Mouse (Mus musculus) CH12.LX (cell line): Measurements from ENCODE around the gene Sorcs3. TPM values are rescaled to one million over a fixed set of nuclear protein-coding genes. Genes with fewer than 3 reads are reported as not detected.

ENCODE experiments used
- DNase-seq: peaks from one replicate; pipeline ENCODE4 v3.0.0-alpha.2; 2013; ENCODE audit errors: extremely low read depth
- H3K27ac ChIP-seq: 2 replicates; pipeline ENCODE4 v1.5.1; 2012; ENCODE audit warnings: low read depth, mild to moderate bottlenecking, control low read depth, moderate library complexity; ENCODE audit not compliant: insufficient read depth
- H3K27me3 ChIP-seq: replicated peaks from 2 replicates; pipeline ENCODE3; 2012; ENCODE audit warnings: inconsistent platforms
- H3K36me3 ChIP-seq, 2 experiments: replicated peaks in 1 of 2; 2 replicates each; pipeline versions ENCODE3 to v1.6.1; 2012; ENCODE audit warnings: inconsistent platforms in 1 of 2, low read length in 1 of 2, mild to moderate bottlenecking in 1 of 2, mixed read lengths in 1 of 2, moderate library complexity in 1 of 2; ENCODE audit not compliant: control insufficient read depth in 1 of 2, insufficient read depth in 1 of 2
- H3K4me1 ChIP-seq, 2 experiments: 2 replicates each; pipeline ENCODE4 v1.6.1; 2012; ENCODE audit warnings: inconsistent platforms in 1 of 2, moderate library complexity in 1 of 2; ENCODE audit not compliant: insufficient read depth in 2 of 2, control insufficient read depth in 1 of 2
- H3K4me2 ChIP-seq: 2 replicates; pipeline ENCODE4 v1.6.1; 2012; ENCODE audit warnings: low read depth, mild to moderate bottlenecking, control low read depth; ENCODE audit not compliant: poor library complexity, insufficient read depth, severe bottlenecking
- H3K4me3 ChIP-seq, 3 experiments: fragments of 150-350 bp in 1 of 3; sonication (generic) in 1 of 3; replicated peaks in 1 of 3; 2 replicates each; pipeline versions ENCODE3 to v1.5.1; 2011 to 2012; ENCODE audit warnings: low read depth in 2 of 3, low read length in 2 of 3, mild to moderate bottlenecking in 2 of 3, moderate library complexity in 2 of 3, control low read depth in 1 of 3, improper control_type of control experiment in 1 of 3, inconsistent platforms in 1 of 3, mixed read lengths in 1 of 3; ENCODE audit not compliant: poor library complexity in 1 of 3
- H3K79me2 ChIP-seq: replicated peaks from 2 replicates; pipeline ENCODE4 v1.6.1; 2012; ENCODE audit warnings: mild to moderate bottlenecking, moderate library complexity; ENCODE audit not compliant: control insufficient read depth, poor library complexity, insufficient read depth, severe bottlenecking; ENCODE audit errors: extremely low read depth
- H3K9ac ChIP-seq: 2 replicates; pipeline ENCODE4 v1.6.1; 2012; ENCODE audit warnings: low read depth, mild to moderate bottlenecking, control low read depth, moderate library complexity; ENCODE audit not compliant: insufficient read depth
- H3K9me3 ChIP-seq: replicated peaks from 2 replicates; pipeline ENCODE3; 2012; ENCODE audit warnings: low read length, inconsistent platforms, mixed read lengths
- CHD1 ChIP-seq: IDR thresholded peaks from 2 replicates; pipeline ENCODE4 v1.6.1; 2012; ENCODE audit warnings: low read depth, low read length, improper control_type of control experiment, inconsistent platforms
- CHD2 ChIP-seq: IDR thresholded peaks from 2 replicates; pipeline ENCODE4 v1.6.1; 2011; ENCODE audit warnings: low read length, improper control_type of control experiment
- E2F4 ChIP-seq: IDR thresholded peaks from 2 replicates; pipeline ENCODE4 v1.6.1; 2011; ENCODE audit warnings: low read depth, low read length, improper control_type of control experiment; ENCODE audit not compliant: insufficient replicate concordance
- HCFC1 ChIP-seq: IDR thresholded peaks from 2 replicates; pipeline ENCODE4 v1.6.1; 2012; ENCODE audit warnings: low read depth, mild to moderate bottlenecking, inconsistent platforms, low read length, improper control_type of control experiment
- JUND ChIP-seq: conservative IDR thresholded peaks from 2 replicates; pipeline ENCODE4 v1.6.1; 2011; ENCODE audit warnings: low read depth, low read length, improper control_type of control experiment
- KAT2A ChIP-seq: IDR thresholded peaks from 2 replicates; pipeline ENCODE4 v1.6.1; 2012; ENCODE audit warnings: low read length, improper control_type of control experiment, inconsistent platforms; ENCODE audit not compliant: insufficient replicate concordance
- MAFK ChIP-seq: IDR thresholded peaks from 2 replicates; pipeline ENCODE4 v1.6.1; 2011; ENCODE audit warnings: low read length, improper control_type of control experiment; ENCODE audit not compliant: insufficient replicate concordance
- MAX ChIP-seq: IDR thresholded peaks from 2 replicates; pipeline ENCODE4 v1.6.1; 2011; ENCODE audit warnings: low read length, improper control_type of control experiment
- MAZ ChIP-seq: IDR thresholded peaks from 2 replicates; pipeline ENCODE4 v1.6.1; 2012; ENCODE audit warnings: low read depth, mild to moderate bottlenecking, inconsistent platforms, low read length, improper control_type of control experiment, moderate library complexity
- PAX5 ChIP-seq: IDR thresholded peaks from 2 replicates; pipeline ENCODE4 v1.6.1; 2012; ENCODE audit warnings: low read length, inconsistent platforms, mixed read lengths
- POLR2A ChIP-seq: IDR thresholded peaks from 2 replicates; pipeline ENCODE4 v1.6.1; 2011; ENCODE audit warnings: low read depth, mild to moderate bottlenecking, improper control_type of control experiment, low read length
- POLR2AphosphoS2 ChIP-seq: IDR thresholded peaks from 2 replicates; pipeline ENCODE4 v1.6.1; 2011; ENCODE audit warnings: low read depth, low read length, improper control_type of control experiment
- RAD21 ChIP-seq: IDR thresholded peaks from 2 replicates; pipeline ENCODE4 v1.6.1; 2011; ENCODE audit warnings: low read depth, mild to moderate bottlenecking, low read length, improper control_type of control experiment, moderate library complexity
- RCOR1 ChIP-seq: conservative IDR thresholded peaks from 2 replicates; pipeline ENCODE4 v1.6.1; 2012; ENCODE audit warnings: low read depth, mild to moderate bottlenecking, inconsistent platforms, low read length, improper control_type of control experiment
- SMC3 ChIP-seq: IDR thresholded peaks from 2 replicates; pipeline ENCODE4 v1.6.1; 2011; ENCODE audit warnings: low read depth, low read length, improper control_type of control experiment
- TBP ChIP-seq: conservative IDR thresholded peaks from 2 replicates; pipeline ENCODE4 v1.6.1; 2011; ENCODE audit warnings: low read depth, low read length, improper control_type of control experiment
- UBTF ChIP-seq: IDR thresholded peaks from 2 replicates; pipeline ENCODE4 v1.6.1; 2012; ENCODE audit warnings: low read depth, mild to moderate bottlenecking, inconsistent platforms, low read length, improper control_type of control experiment, moderate library complexity
- USF2 ChIP-seq: conservative IDR thresholded peaks from 2 replicates; pipeline ENCODE4 v1.6.1; 2011; ENCODE audit warnings: low read depth, low read length, improper control_type of control experiment
- ZNF384 ChIP-seq: IDR thresholded peaks from 2 replicates; pipeline ENCODE4 v1.6.1; 2012; ENCODE audit warnings: low read depth, low read length, improper control_type of control experiment, inconsistent platforms
- dilution Hi-C: fragments of 300-500 bp; cut with MboI; formaldehyde crosslinking; loops from 2 replicates; pipeline ENCODE4 v1.14.3; 2020; ENCODE audit warnings: low sequenced_read_pairs; ENCODE audit not compliant: extremely low pct_unique_long_range_greater_than_20kb, extremely low pct_ligation_motif_present
- in situ Hi-C: fragments of 300-500 bp; cut with MboI; formaldehyde crosslinking; loops from 3 replicates; pipeline ENCODE4 v1.14.3; 2019; ENCODE audit warnings: low sequenced_read_pairs, low pct_ligation_motif_present, low pct_unique_long_range_greater_than_20kb, mixed read lengths
- polyA plus RNA-seq: library from polyadenylated mRNA; unstranded; fragments of >175 nt; gene quantifications from 2 replicates; pipeline ENCODE4 v1.2.1, GENCODE M21; 2012; ENCODE audit warnings: low read depth; ENCODE audit not compliant: insufficient read length
- total RNA-seq, 2 experiments: library from RNA; depleted of rRNA; stranded (reverse); fragments of 300-350 nt in 1 of 2; fragments of >200 nt in 1 of 2; gene quantifications; 2 replicates each; pipeline ENCODE4 v1.2.3; 2012 to 2014

Gene Sorcs3
- total and polyA plus RNA-seq, 3 experiments: not detected

GRCm38 (mm10) chr19:48756831-48757230 is 551.0 kb downstream of the Sorcs3 start:
- no peaks in the 10 kb centered on the region for H3K36me3 ChIP-seq
- no peak for DNase-seq
- no peak overlapping the region for H3K4me3 ChIP-seq
- H3K4me2 ChIP-seq: no peak overlapping the region
- TF ChIP-seq UBTF (no peak), KAT2A (no peak), SMC3 (no peak), JUND (no peak), CHD2 (no peak), POLR2A (no peak), PAX5 (no peak), TBP (no peak), HCFC1 (no peak), RCOR1 (no peak), ZNF384 (no peak), MAFK (no peak)
- H3K9ac ChIP-seq: no peak overlapping the region
- in situ Hi-C loops: no loop called here
- no peaks in the 10 kb centered on the region for H3K4me1 ChIP-seq
- H3K27me3 ChIP-seq: no peaks in the 10 kb centered on the region
- dilution Hi-C loops: no loop called here
- peaks cover 49% of the 10 kb centered on the region for H3K9me3 ChIP-seq
- no peaks in the 10 kb centered on the region for H3K79me2 ChIP-seq
- H3K27ac ChIP-seq: no peak overlapping the region

- no peak for DNase-seq
- dilution Hi-C loops: no loop called here
- H3K4me2 ChIP-seq: no peak overlapping the region
- peaks cover 59% of the 10 kb centered on the region for H3K9me3 ChIP-seq
- in situ Hi-C loops: no loop called here
- no peak overlapping the region for H3K9ac ChIP-seq
- no peak overlapping the region for H3K27ac ChIP-seq
- H3K27me3 ChIP-seq: no peaks in the 10 kb centered on the region
- no peaks in the 10 kb centered on the region for H3K36me3 ChIP-seq
- H3K79me2 ChIP-seq: no peaks in the 10 kb centered on the region
- no peak overlapping the region for H3K4me3 ChIP-seq
- H3K4me1 ChIP-seq: no peaks in the 10 kb centered on the region
- TF ChIP-seq RAD21 (no peak), POLR2AphosphoS2 (no peak), MAZ (no peak), MAX (no peak), E2F4 (no peak), CHD1 (no peak), USF2 (no peak), CHD2 (no peak), SMC3 (no peak)
Measured at GRCm38 (mm10) chr19:48766524-48766923, 560.7 kb downstream of the Sorcs3 start.
